In genomic region chr12:29280861-29281630, GRCm38 (mm10) we compare ENCODE assay signal across 9 mouse cellular contexts.
DNase-seq lines count a peak whose midpoint lies in the region; ATAC-seq and TF ChIP-seq lines count a peak whose summit lies in the region.
"Had no signal": no experiment of that assay in that cellular context is flagged by ENCODE, and none has a peak within 500 bp of the region (broad histone marks: within the 10 kb centered on the region; RNA-seq: fewer than 3 reads in every experiment).

No protein-coding gene starts in this region.

- H3K4me1 ChIP-seq in embryonic facial prominence, embryonic 11.5 days (ENCODE audit: control insufficient read depth, insufficient read depth, low read length), result peaks cover 5% of the 10 kb centered on the region
- peaks cover 32% of the 10 kb centered on the region for H3K4me1 ChIP-seq in hindbrain, embryonic 13.5 days (replicated peaks)
- peaks cover 14% of the 10 kb centered on the region for H3K4me1 ChIP-seq in midbrain, postnatal 0 days (ENCODE audit: insufficient read depth, low read length)
- peaks cover 8% of the 10 kb centered on the region; the same call in 1 of the 2 replicates for H3K4me1 ChIP-seq in intestine, embryonic 15.5 days (replicated peaks)

- H3K27me3 ChIP-seq in embryonic facial prominence, embryonic 11.5 days (ENCODE audit: control insufficient read depth, insufficient read depth, low read length), result no peaks in the 10 kb centered on the region
- H3K27me3 ChIP-seq in hindbrain, embryonic 13.5 days, result no peaks in the 10 kb centered on the region
- H3K27me3 ChIP-seq in midbrain, postnatal 0 days (ENCODE audit: insufficient read depth, low read length), result no peaks in the 10 kb centered on the region
- no peaks in the 10 kb centered on the region for H3K27me3 ChIP-seq in intestine, embryonic 15.5 days (replicated peaks)

- TF ChIP-seq CTCF in midbrain, postnatal 0 days (IDR thresholded peaks at IDR 0.05), result no peak

- no peak overlapping the region for H3K27ac ChIP-seq in embryonic facial prominence, embryonic 11.5 days (replicated peaks; ENCODE audit: low read depth, low read length)
- peak overlapping the region; percentile 97 for H3K27ac ChIP-seq in hindbrain, embryonic 13.5 days
- peak overlapping the region; percentile 80 for H3K27ac ChIP-seq in midbrain, postnatal 0 days (ENCODE audit: low read depth, low read length)
- no peak overlapping the region for H3K27ac ChIP-seq in intestine, embryonic 15.5 days

- DNase-seq in frontal cortex, postnatal 10 days (ENCODE audit: low spot score in 2 of 2), result no peak
- no peak for DNase-seq in embryonic facial prominence, embryonic 11.5 days (ENCODE audit: low spot score)
- no peak for DNase-seq in midbrain, postnatal 0 days (ENCODE audit: low spot score)
- DNase-seq: kidney, postnatal 14 days had no signal

- no peak overlapping the region for H3K4me2 ChIP-seq in embryonic facial prominence, embryonic 11.5 days (ENCODE audit: low read depth, low read length)
- H3K4me2 ChIP-seq in hindbrain, embryonic 13.5 days, result peak overlapping the region; percentile 38; the same call in 1 of the 2 replicates
- no peak overlapping the region for H3K4me2 ChIP-seq in midbrain, postnatal 0 days (ENCODE audit: low read depth, low read length, poor library complexity, severe bottlenecking)
- H3K4me2 ChIP-seq in intestine, embryonic 15.5 days (replicated peaks), result no peak overlapping the region

- H3K36me3 ChIP-seq in embryonic facial prominence, embryonic 11.5 days (replicated peaks; ENCODE audit: control insufficient read depth, insufficient read depth, low read depth, low read length), result no peaks in the 10 kb centered on the region
- H3K36me3 ChIP-seq in hindbrain, embryonic 13.5 days, result no peaks in the 10 kb centered on the region
- no peaks in the 10 kb centered on the region for H3K36me3 ChIP-seq in midbrain, postnatal 0 days (ENCODE audit: insufficient read depth, low read length)
- H3K36me3 ChIP-seq in intestine, embryonic 15.5 days, result no peaks in the 10 kb centered on the region

- peak; percentile 47 for ATAC-seq in frontal cortex, adult (ENCODE audit: low TSS enrichment)
- peak; percentile 25 for ATAC-seq in embryonic facial prominence, embryonic 11.5 days (replicated peaks; ENCODE audit: insufficient number of reproducible peaks, low FRiP score, low TSS enrichment, low read depth)
- ATAC-seq in hindbrain, embryonic 13.5 days (ENCODE audit: low FRiP score), result peak; percentile 18; the same call in 1 of the 2 replicates
- peak; percentile 38; the same call in 1 of the 2 replicates for ATAC-seq in midbrain, postnatal 0 days (ENCODE audit: low FRiP score)
- ATAC-seq in monocyte, adult 5-6 weeks (replicated peaks; ENCODE audit: insufficient number of reproducible peaks, low FRiP score, low TSS enrichment, poor library complexity, severe bottlenecking), result no peak
- ATAC-seq in CD4-positive, CD25-positive, alpha-beta regulatory T cell, adult 4 months, result no peak
- ATAC-seq in intestine, embryonic 15.5 days, result no peak

- H3K4me3 ChIP-seq in embryonic facial prominence, embryonic 11.5 days (ENCODE audit: low read depth, low read length), result no peak overlapping the region
- no peak overlapping the region for H3K4me3 ChIP-seq in hindbrain, embryonic 13.5 days
- no peak overlapping the region for H3K4me3 ChIP-seq in midbrain, postnatal 0 days (ENCODE audit: low read depth, low read length)
- no peak overlapping the region for H3K4me3 ChIP-seq in intestine, embryonic 15.5 days (replicated peaks)

- no peaks in the 10 kb centered on the region for H3K9me3 ChIP-seq in embryonic facial prominence, embryonic 11.5 days (replicated peaks; ENCODE audit: control insufficient read depth, low read length)
- H3K9me3 ChIP-seq in hindbrain, embryonic 13.5 days, result no peaks in the 10 kb centered on the region
- H3K9me3 ChIP-seq in midbrain, postnatal 0 days (ENCODE audit: low read length), result no peaks in the 10 kb centered on the region
- H3K9me3 ChIP-seq in intestine, embryonic 15.5 days, result no peaks in the 10 kb centered on the region

- WGBS in embryonic facial prominence, embryonic 11.5 days, result 59% methylated on average over 17 of the region's 17 CpGs
- 48% methylated on average over 17 of the region's 17 CpGs for WGBS in hindbrain, embryonic 13.5 days
- 42% methylated on average over 17 of the region's 17 CpGs for WGBS in midbrain, postnatal 0 days
- 55% methylated on average over 17 of the region's 17 CpGs for WGBS in intestine, embryonic 15.5 days

- peak overlapping the region; percentile 3 for H3K9ac ChIP-seq in embryonic facial prominence, embryonic 11.5 days (replicated peaks; ENCODE audit: low read length)
- peak overlapping the region; percentile 65 for H3K9ac ChIP-seq in hindbrain, embryonic 13.5 days
- peak overlapping the region; percentile 14; the same call in 1 of the 2 replicates for H3K9ac ChIP-seq in midbrain, postnatal 0 days (replicated peaks; ENCODE audit: low read length, poor library complexity, severe bottlenecking)
- no peak overlapping the region for H3K9ac ChIP-seq in intestine, embryonic 15.5 days

Comparison
In these comparisons a context has a peak if more than half of its experiments do, and no peak if none do; other contexts are left out.
1. ATAC-seq: peak in frontal cortex, adult (single experiment), embryonic facial prominence, embryonic 11.5 days (single experiment), hindbrain, embryonic 13.5 days (single experiment) and midbrain, postnatal 0 days (single experiment); none in monocyte, adult 5-6 weeks (single experiment), CD4-positive, CD25-positive, alpha-beta regulatory T cell, adult 4 months (single experiment) and intestine, embryonic 15.5 days (single experiment).
2. H3K27ac ChIP-seq: peak in hindbrain, embryonic 13.5 days (single experiment) and midbrain, postnatal 0 days (single experiment); none in embryonic facial prominence, embryonic 11.5 days (single experiment) and intestine, embryonic 15.5 days (single experiment).